Mouse (Mus musculus) T-helper 2 cell (primary cell): Measurements from ENCODE around the gene Pfkfb4.

Source experiments
- in situ Hi-C: fragments of 300-600 bp; cut with MboI, MseI; formaldehyde crosslinking; loops from one replicate; pipeline ENCODE4 v1.15.1; 2025; ENCODE audit warnings: high pct_unique_total_duplicates

Gene Pfkfb4

DNA sequence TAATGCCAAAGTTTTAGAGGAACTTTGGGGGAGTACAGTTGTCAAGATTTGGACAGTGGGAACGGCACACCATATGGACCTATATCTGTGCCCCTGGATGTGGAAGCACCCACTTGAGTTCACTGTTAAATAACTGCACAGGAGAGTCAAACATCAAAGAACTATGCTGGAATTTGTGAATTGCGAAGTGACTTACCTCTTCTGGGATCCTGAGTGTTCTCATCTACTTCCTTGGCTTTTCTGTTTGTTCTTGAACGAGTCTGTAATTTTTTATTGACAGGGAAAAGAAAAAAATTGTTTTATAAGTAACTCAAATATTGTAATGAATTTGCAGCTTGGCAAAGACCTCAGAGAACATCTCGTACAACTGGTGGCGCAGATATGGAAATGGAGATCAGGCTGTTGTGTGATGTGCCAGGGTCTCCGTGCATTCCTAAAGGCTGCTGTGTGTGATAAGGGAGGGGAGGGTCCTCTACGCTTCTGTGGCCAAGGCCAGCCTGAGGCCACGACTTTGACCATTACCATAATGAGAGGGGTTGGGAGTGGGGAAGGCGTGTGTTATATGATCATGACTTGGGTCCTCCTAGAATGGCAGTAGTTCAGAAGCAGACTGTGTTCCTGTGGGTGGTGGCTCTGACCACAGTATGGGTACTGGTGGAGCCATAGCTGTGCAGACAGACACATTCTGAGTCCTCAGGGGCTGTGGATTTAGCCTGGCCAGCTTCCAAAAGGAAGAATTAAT, 1.2 kb downstream of the Pfkfb4 start:
- in situ Hi-C loops: no loop called here

DNA sequence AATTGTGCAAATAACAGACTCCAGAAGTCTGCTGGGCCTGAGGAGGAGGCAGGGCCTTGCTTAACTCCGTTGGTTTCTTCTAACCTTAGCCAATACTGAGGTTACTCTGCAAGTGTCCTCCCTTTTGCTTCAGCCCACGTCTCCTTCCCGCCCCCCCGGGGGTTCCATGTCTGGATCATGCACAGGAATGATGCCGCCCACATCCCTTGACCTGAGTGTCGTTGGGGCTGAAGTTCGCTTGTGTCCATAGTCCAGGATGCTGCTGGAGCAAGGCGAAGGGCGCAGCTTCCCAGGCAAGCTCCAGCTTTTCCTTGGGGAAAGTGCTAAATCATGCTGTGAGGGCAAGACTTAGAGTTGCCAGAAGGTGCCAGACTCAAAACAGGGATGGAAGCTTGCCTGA, 4.8 kb downstream of the Pfkfb4 start:
- in situ Hi-C loops: no loop called here

- in situ Hi-C loops: no loop called here
Observed at GRCm38 (mm10) chr9:108998287-108999166, 6.9 kb downstream of the Pfkfb4 start.

DNA sequence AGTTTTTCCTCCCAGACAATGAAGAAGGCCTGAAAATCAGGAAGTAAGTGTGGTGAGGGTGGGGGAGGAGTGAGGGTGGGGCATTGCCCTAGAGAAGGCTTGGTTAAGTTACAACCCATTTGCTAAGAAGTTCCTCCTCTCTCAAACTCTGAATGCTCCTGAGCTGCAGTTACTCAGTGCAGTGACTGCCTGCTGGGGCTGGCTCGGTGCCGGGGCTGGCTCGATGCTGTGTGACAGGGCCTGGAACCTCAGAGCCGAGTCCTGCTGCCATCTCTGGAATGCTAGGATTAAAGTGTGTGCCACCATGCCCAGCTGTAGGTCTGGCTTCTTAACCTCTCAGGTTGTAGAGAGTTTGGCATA, 7.6 kb downstream of the Pfkfb4 start:
- in situ Hi-C loops: no loop called here

- in situ Hi-C loops: loop anchor here (5.0 kb wide), 2 partner anchors 62 to 122 kb away; no protein-coding TSS in a partner anchor
Observed at GRCm38 (mm10) chr9:109000726-109001125, 9.1 kb downstream of the Pfkfb4 start.

DNA sequence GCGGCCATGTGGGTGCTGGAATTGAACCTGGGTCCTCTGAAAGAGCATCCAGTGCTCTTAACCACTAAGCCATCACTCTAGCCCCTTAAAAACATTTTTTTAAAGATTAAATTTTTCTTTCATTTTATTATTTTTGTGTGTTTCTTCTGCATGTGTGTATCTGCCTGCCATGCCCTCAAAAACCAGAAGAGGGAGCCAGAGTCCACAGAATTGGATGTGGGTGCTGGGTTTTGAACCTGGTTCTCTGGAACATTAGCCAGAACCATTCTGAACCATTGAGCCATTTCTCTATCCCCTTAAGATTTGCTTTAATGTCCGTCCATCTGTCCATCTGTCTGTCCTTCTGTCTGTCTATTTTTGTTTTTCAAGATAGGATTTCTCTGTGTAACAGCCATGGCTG, 11.6 kb downstream of the Pfkfb4 start:
- in situ Hi-C loops: loop anchor here (5.0 kb wide), 2 partner anchors 59 to 119 kb away; no protein-coding TSS in a partner anchor

DNA sequence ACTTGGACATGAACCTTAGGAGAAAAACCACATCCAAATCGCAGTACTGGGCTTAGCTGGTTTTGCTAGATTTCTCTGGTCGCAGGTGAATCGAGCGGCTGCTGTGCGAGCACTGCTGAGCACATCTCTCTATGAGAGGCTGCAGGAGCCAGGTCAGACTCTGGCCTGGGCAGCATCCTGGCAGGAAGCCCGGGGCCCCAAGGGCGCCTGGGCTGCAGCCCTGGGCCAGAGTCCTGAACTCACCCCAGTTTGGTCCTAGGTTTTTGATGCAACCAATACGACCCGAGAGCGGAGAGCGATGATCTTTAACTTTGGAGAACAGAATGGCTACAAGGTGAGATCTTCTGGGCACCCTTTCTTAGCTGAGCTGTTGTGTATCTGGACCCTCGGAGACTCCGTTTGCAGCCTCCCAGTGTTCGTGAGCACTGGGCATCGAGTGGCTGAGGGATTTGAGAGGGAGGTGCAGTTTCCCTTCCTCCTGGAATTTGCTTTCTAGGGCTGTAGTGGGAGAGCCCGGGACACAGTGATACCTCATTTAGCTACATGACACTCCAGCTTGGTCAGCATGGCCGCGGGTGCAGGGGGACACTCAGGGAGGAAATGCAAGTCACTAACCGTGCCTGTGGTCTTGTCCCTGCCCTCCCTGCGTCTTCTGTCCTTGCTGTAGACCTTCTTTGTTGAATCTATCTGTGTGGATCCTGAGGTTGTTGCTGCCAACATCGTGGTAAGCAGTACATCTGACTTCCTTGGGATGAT, 15.6 kb downstream of the Pfkfb4 start:
- in situ Hi-C loops: no loop called here

GRCm38 (mm10) chr9:109008081-109008480, 16.5 kb downstream of the Pfkfb4 start:
- in situ Hi-C loops: no loop called here

DNA sequence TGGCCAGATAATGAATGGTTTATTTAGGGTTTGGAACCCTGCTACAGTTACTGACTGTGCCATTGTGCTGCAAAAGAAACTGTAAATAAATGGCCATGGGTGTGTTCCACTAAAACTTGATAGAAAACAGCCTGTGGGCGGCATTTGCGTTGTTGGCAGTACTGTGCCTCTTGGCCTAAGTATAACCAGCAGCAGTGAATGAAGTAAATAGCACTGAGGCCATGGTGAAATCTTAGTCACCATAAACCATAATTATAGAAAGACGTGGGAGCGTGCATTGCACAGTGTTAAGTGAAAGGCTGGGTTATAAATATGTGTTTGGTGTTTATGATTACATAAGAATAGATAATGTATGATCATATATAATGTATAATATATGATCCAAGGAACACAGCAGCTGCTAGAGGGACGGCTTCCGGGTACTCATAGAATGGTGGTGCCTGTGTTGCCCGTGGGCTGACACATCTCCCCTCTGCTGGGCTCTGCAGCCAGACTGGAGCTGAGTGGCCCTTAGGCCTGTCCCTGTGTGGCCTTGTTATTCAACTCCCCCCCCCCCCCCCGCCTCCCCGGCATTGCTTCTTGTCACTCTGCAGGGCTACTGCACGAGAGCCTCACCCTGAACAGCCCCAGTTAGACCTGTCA, 17.5 kb downstream of the Pfkfb4 start:
- in situ Hi-C loops: no loop called here

- in situ Hi-C loops: no loop called here
Observed at GRCm38 (mm10) chr9:109009636-109010315, 18.2 kb downstream of the Pfkfb4 start.

DNA sequence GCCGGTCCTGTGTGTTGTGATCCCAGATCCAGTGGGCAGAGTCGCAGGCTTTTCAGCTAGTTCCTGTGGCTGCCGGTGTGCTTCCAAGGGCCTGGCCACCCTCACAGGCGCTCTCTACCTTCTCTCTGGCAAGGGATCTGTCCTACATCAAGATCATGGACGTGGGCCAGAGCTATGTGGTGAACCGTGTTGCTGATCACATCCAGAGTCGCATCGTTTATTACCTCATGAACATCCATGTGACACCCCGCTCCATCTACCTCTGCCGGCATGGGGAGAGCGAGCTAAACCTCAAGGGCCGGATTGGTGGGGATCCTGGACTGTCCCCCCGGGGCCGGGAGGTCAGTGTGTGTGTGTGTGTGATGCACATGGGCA, 18.7 kb downstream of the Pfkfb4 start:
- in situ Hi-C loops: no loop called here

GRCm38 (mm10) chr9:109015397-109015796, 23.8 kb downstream of the Pfkfb4 start:
- in situ Hi-C loops: no loop called here

DNA sequence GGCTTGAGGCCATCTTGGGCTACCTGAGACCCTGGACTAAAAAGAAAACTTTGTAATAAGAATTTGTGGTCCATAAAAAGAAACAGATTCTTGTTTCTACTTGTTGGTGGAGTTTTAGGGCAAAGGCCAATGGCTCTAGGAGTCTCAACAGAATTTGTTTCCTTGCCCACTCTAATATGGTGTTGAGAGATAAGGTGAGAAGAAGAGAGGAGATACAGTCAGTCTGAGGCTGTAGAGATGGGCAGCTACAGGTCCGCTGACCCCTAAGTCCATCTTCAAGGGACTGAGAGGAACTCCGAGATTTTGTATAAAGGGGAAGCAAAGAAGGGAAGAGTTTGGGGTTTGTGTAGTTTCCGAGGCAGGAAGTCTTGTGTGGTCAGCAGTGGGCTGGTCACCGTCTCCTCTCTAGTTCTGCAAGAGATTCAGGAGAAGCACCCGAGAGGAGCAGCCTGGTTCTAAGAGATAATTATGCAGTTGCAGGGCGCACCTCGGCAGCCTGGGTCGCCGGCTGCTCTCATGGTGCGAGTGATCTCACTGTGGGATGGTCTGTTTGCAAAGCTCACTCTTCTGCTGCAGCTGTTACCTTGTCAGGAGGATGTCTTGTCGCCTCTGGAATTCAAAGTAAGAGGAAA, 25.5 kb downstream of the Pfkfb4 start:
- in situ Hi-C loops: no loop called here

DNA sequence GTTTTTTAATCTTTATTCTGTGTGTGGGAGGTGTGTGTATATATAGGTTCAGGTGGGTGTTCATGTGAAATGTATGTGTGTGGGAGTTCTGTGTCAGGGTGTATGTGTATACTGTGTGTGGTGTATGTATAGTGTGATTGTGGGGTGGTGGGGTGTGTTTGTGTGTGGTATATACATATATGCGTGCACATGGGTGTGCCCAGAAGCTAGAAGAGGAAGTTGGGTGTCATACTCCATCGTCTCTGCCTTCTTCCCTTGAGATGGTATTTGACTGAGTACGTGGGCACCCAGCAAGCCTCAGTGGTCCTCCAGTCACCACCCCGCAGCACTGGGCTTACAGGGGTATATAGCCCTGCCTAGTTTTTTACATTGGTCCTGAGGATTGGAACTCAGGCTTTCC, 29.9 kb downstream of the Pfkfb4 start:
- in situ Hi-C loops: no loop called here

GRCm38 (mm10) chr9:109022866-109023685, 31.5 kb downstream of the Pfkfb4 start:
- in situ Hi-C loops: no loop called here

- in situ Hi-C loops: no loop called here
Observed at GRCm38 (mm10) chr9:109027521-109027920, 35.9 kb downstream of the Pfkfb4 start.

DNA sequence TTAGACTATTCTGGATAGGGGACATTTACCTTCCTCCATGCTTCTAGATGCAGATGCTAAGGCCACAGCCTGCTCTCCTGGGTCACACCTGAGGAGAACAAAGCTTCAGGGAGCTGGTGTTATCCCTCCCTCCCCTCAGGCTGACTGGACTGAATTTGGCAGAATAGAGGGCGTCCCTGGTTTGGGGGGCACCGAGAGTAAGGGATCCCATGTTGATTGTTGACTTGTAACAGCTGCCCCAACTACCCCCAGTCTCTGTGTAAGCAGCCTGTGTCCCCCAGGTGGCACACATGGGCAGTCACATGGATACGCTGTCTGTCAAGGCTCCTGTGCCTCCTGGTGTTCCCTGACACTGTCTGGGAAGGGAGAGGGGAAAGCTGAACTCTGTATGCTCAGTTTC, 36.8 kb downstream of the Pfkfb4 start:
- in situ Hi-C loops: no loop called here

DNA sequence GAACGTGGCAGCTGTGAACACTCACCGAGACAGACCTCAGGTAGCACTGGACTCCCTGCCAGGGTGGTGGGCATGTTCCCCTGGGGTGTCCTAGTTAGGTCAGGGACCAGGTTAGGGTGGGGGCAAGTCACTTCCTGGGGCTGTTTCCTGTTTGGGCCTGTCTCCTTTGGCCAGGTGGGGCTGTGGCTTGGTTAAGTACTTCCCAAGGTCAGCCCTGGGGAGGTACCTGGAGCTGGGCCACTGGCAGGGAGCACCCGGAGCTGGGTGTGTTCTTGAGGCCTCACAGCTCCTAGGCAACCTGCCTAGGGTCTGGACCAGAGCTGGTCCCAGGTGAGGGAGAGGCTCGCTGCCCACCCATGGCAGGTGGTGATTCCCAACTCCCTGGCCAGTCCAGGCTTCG, 37.3 kb downstream of the Pfkfb4 start:
- in situ Hi-C loops: no loop called here

GRCm38 (mm10) chr9:109030312-109030711, 38.7 kb downstream of the Pfkfb4 start:
- in situ Hi-C loops: no loop called here

DNA sequence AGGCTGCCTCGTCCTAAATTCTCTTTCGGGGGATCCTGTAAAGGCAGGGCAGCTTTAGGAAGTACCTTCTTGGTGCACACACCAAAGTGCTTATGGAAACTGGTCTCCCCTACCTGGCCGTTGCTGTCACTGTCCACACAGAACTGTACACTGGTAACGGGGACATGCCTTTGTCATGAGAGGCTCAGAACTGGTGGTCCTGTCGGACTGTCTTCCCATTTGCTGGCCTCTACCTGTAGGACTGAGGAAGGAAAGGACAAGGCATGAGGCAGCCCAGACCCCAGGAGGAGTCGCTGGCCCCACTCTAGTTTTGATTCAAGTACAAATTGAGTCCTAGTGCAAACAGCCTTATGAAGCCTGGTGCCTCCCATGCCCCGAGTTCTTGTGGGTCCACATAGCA, 39.4 kb downstream of the Pfkfb4 start:
- in situ Hi-C loops: no loop called here
